Mouse (Mus musculus) adrenal gland, adult 18-20 months (tissue): ENCODE measurements around the gene Ankle1. TPM values are rescaled to one million over a fixed set of nuclear protein-coding genes. Genes with fewer than 3 reads are reported as not detected.
"Not testable (repeated sequence)": the region's sequence is repeated elsewhere in the genome, so short reads cannot be mapped to it uniquely, and the experiment has no call there.

Experiments used
- DNase-seq, 2 experiments: peaks; one replicate each; pipeline ENCODE4 v3.0.0; 2021 to 2022; ENCODE audit warnings: low spot score in 2 of 2
- total RNA-seq, 2 experiments: library from RNA; stranded (reverse); gene quantifications; 1 replicate in 1 of 2; 2 replicates in 1 of 2; pipeline ENCODE4 v1.2.3; 2021

Gene Ankle1
- total RNA-seq, 2 experiments from 2014 or later, result 0.33 to 0.48 TPM

DNA sequence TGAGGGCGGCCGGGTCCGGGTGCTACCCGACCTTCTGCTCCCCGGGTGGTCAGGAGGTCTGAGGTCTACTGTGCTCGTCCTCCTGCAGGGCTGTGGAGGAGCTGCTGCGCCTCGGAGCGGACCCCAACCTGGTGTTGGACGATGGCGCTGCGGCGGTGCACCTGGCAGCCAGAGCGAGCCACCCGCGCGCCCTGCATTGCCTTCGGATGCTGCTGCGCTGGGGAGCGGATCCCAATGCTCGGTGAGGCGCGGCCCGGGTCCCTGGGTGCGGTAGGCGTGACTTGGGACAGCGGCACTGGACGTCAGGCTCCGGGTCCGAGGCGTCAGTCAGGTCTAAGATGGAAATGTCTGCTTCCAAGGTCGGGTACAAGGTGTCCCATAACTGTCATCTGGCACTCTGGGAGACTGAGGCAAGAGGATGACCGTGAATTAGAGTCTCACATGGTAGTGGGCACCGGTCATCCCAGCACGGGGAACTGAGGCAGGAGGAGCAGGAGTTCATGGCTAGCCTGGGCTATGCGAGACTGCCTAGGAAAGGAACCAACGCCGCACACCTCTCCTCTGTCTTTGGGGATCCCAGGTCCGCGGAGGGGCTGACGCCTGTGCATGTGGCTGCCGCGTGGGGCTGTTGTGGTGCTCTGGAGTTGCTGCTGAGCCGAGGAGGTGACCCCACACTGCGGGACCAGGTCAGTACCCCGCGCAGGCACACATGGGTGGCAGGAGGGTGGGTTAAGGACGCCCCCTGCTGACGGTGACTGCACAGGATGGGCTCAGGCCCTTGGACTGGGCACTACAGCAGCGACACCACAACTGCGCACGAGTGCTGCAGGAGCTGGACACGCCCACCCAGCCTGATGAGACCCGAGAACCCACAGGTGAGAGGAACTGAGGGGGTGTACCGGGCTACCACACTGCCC, 547 bp downstream of the Ankle1 start:
- DNase-seq, result peak; percentile 54 to 74

GRCm38 (mm10) chr8:71407441-71407840, 1.6 kb downstream of the Ankle1 start:
- DNase-seq, result no peak

- DNase-seq, result no peak
These were observed 2.4 kb downstream of the Ankle1 start for GRCm38 (mm10) chr8:71408231-71408630.

DNA sequence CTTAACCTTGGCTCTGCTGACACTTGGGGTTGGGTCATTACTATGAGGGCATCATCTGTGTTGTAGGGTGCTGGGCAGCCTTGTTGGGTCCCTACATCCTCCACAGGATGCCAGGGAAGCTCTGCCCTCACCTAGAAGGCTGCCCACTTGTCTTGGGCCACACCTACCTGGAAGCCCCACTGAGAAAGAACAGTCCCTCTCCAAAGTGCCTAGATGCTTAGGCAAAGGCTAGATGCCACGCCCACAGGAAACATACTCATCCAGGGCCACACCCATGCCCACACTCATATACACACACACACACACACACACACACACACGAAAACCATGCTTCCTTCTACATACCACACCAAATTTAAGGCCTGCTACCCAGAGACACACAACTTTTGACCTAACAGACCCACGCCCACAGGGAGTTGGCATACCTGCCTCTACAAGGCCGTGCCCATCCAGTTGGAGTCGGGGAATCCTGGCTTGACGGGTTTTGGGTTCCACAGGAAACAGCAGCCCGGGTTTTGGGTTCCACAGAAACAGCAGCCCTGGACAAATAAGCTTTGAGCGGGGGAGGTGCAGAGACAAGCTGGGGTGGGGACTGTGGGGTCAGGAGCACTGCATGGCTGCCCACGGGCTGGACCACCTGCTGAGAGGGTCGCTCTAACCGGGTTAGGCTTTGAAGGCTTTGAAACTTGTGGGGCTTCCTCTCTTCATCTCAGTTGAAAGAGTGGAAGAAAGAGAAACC, 5.9 kb downstream of the Ankle1 start:
- no peak for DNase-seq

DNA sequence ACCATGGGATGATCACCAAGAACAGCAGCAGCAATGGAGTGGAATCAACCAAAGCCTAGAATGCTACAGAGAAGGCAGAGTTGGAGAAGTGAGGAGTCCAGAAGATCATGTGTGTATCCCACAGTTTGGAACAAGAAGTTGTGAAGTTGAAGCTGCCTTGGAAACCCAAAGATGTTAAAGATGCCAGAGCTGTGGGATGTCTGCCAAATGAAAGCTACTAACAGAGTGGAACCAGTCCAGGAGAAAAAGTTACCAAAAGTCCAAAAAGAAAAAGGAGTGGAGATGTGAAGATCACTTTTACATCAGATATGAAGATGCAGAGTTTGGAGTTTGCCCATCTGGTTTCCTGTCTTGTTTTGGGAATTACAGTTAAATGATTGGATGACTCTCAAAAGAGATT, 16.3 kb downstream of the Ankle1 start:
- DNase-seq, result no peak

- not testable (repeated sequence) for DNase-seq
These were observed 27.1 kb downstream of the Ankle1 start for GRCm38 (mm10) chr8:71432935-71433334.

- no peak for DNase-seq
These were observed 31.2 kb downstream of the Ankle1 start for GRCm38 (mm10) chr8:71437041-71437440.

GRCm38 (mm10) chr8:71441404-71441803, 35.6 kb downstream of the Ankle1 start:
- DNase-seq, result peak; percentile 61 to 68

- DNase-seq, result no peak
These were observed 39.3 kb downstream of the Ankle1 start for GRCm38 (mm10) chr8:71445096-71445495.

GRCm38 (mm10) chr8:71451337-71451736, 45.5 kb downstream of the Ankle1 start:
- no peak for DNase-seq

DNA sequence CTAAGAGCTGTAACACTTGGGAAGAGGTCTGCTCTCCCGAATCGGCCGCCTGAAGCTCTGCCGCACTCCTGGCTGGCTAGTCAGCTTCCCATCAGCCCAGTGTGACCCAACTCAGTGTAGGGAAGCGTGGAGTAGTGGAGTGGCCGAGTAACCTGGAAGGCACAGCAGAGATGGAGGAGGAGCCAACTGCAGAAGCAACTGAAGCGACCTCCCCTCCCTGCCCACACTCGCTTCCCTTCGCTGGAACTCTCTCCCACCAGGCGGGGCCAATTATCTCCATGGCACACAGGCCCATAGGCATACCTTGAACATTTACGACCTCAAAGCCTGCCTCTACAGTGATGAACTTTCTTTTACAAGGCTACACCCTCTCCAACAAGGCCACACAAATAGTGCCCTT, 46.0 kb downstream of the Ankle1 start:
- DNase-seq, result no peak

- DNase-seq, result no peak
These were observed 46.9 kb downstream of the Ankle1 start for GRCm38 (mm10) chr8:71452669-71453068.

DNA sequence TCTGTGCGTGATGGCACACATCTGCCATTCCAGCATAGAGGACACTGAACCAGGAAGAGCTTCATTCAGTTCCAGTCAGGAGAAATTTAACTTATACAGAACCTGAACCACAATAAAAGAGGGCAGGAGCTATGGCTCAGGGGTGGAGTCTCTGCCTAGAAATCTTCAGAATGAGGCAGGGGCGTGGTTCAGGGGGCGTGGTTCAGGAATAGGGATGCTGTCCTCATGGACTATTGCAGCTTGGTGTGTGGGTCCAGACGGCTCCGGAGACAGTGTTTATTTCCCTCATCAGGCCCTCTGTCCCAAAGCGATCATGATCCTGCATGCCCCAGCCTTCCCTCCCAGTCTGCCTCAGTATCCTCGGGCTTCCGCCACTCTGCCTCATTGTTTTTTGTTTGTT, 48.9 kb downstream of the Ankle1 start:
- DNase-seq, result no peak

- peak in 1 of 2 experiments; percentile 26 for DNase-seq
These were observed 51.1 kb downstream of the Ankle1 start for GRCm38 (mm10) chr8:71456906-71457305.

GRCm38 (mm10) chr8:71457659-71458270, 52.0 kb downstream of the Ankle1 start:
- DNase-seq, result no peak

Other genes starting within 250 kb of the Ankle1 start
- 10 to 100 TPM; 32.3 to 33.9 TPM for gene Myo9b, start 133.3 kb upstream of the Ankle1 start, total RNA-seq
- gene Haus8, start 133.1 kb upstream of the Ankle1 start, total RNA-seq, result 10 to 100 TPM; 11.1 to 12.8 TPM
- gene Use1, start 39.2 kb upstream of the Ankle1 start, total RNA-seq, result 100 to 1,000 TPM; 203 to 204 TPM
- gene Ocel1, start 34.7 kb upstream of the Ankle1 start, total RNA-seq, result 10 to 100 TPM; 14.4 to 18.6 TPM
- gene Nr2f6, start 24.1 kb upstream of the Ankle1 start, total RNA-seq, result 10 to 100 TPM; 63.9 to 76.0 TPM
- 10 to 100 TPM; 14.0 to 16.5 TPM for gene Ushbp1, start 10.2 kb upstream of the Ankle1 start, total RNA-seq
- 100 to 1,000 TPM in 1 of 2 experiments, 10 to 100 TPM in 1; 97.9 to 107 TPM for gene Babam1, start 9.1 kb upstream of the Ankle1 start, total RNA-seq
- 10 to 100 TPM; 43.5 to 72.2 TPM for gene Abhd8, start 57.6 kb downstream of the Ankle1 start, total RNA-seq
- 100 to 1,000 TPM; 103 to 130 TPM for gene Mrpl34, start 58.9 kb downstream of the Ankle1 start, total RNA-seq
- gene Dda1, start 63.2 kb downstream of the Ankle1 start, total RNA-seq, result 10 to 100 TPM; 63.8 to 67.8 TPM
- 10 to 100 TPM; 13.6 to 13.9 TPM for gene Ano8, start 80.0 kb downstream of the Ankle1 start, total RNA-seq
- 10 to 100 TPM; 19.0 to 22.8 TPM for gene Gtpbp3, start 82.1 kb downstream of the Ankle1 start, total RNA-seq
- gene Plvap, start 105.7 kb downstream of the Ankle1 start, total RNA-seq, result 100 to 1,000 TPM; 139 to 206 TPM
- gene Ccdc194, start 119.7 kb downstream of the Ankle1 start, total RNA-seq, result not detected
- gene Bst2, start 131.4 kb downstream of the Ankle1 start, total RNA-seq, result 10 to 100 TPM; 64.5 to 77.9 TPM
- gene Mvb12a, start 136.9 kb downstream of the Ankle1 start, total RNA-seq, result 10 to 100 TPM; 64.6 to 72.0 TPM
- gene Tmem221, start 152.9 kb downstream of the Ankle1 start, total RNA-seq, result 1 to 10 TPM; 3.6 to 7.4 TPM
- gene Nxnl1, start 160.6 kb downstream of the Ankle1 start, total RNA-seq, result 1 to 10 TPM in 1 of 2 experiments, under 1 TPM in 1; 0.64 to 1.0 TPM
- 100 to 1,000 TPM; 141 to 234 TPM for gene Slc27a1, start 162.9 kb downstream of the Ankle1 start, total RNA-seq
- 100 to 1,000 TPM; 122 to 137 TPM for gene Pgls, start 186.2 kb downstream of the Ankle1 start, total RNA-seq
- gene Fam129c, start 191.6 kb downstream of the Ankle1 start, total RNA-seq, result 1 to 10 TPM; 2.9 to 3.5 TPM
- gene Colgalt1, start 205.0 kb downstream of the Ankle1 start, total RNA-seq, result 10 to 100 TPM; 48.4 to 61.1 TPM